Mouse (Mus musculus) cortical plate, adult 2 months (tissue): ENCODE measurements around the gene Zfp143. TPM values are rescaled to one million over a fixed set of nuclear protein-coding genes. Genes with fewer than 3 reads are reported as not detected.

Experiments
- H3K27ac ChIP-seq: fragments of 200-500 bp; 2 replicates; pipeline ENCODE4 v1.5.1; 2012; ENCODE audit warnings: low read length, control low read depth, inconsistent platforms; ENCODE audit not compliant: insufficient read depth
- H3K4me1 ChIP-seq: fragments of 200-500 bp; 2 replicates; pipeline ENCODE4 v1.6.1; 2011; ENCODE audit warnings: low read length; ENCODE audit not compliant: control insufficient read depth, insufficient read depth
- H3K4me3 ChIP-seq: fragments of 200-500 bp; 2 replicates; pipeline ENCODE4 v1.5.1; 2011; ENCODE audit warnings: mild to moderate bottlenecking, low read length, control low read depth; ENCODE audit not compliant: insufficient read depth
- CTCF ChIP-seq: fragments of 200-500 bp; IDR thresholded peaks from 2 replicates; pipeline ENCODE4 v1.5.1; 2011; ENCODE audit warnings: mild to moderate bottlenecking, control low read depth, low read length; ENCODE audit not compliant: insufficient read depth; ENCODE audit errors: extremely low read depth
- POLR2A ChIP-seq: fragments of 200-500 bp; IDR thresholded peaks from 2 replicates; pipeline ENCODE4 v1.6.1; 2011; ENCODE audit warnings: mild to moderate bottlenecking, low read length, control low read depth; ENCODE audit not compliant: insufficient read depth; ENCODE audit errors: extremely low read depth
- polyA plus RNA-seq: library from polyadenylated mRNA; depleted of rRNA; stranded (reverse); fragments of >200 nt; gene quantifications from 2 replicates; pipeline ENCODE4 v1.2.3, GENCODE M21; 2012

Gene Zfp143
- polyA plus RNA-seq, 1 experiment: 10.1 TPM

DNA sequence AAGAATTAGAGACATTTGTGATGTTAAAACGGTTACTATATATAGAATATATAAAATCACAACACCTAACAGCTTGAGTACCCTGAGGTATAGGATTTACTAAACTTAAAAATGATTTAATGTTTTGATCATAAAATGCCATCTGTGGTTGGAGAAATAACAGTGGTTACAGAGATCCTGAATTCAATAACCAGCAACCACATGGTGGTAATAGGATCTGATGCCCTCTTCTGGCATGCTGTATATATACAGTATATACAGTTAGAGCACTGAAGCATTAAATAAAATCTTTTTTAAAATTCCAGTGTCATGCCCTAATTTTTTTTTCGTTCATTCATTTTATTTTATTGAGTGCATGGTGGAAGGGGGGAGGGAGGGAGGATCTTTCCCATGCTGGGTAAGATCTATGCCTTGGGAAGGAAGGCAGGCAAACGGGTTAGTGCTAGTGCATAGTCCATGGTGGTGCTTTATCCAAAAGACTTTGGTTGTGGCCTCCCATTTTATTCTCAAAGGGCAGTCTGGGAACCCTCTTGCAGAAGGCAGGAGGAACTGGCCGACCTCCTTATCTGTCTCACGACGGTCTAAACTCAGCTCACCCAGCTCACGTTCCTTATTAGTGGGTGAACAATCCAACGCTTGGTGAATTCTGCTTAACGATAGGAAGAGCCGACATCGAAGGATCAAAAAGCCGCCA is 1.8 kb upstream of the Zfp143 start:
- Histone ChIP-seq H3K4me1 (no peaks in the 10 kb centered on the region), H3K4me3 (no peak overlapping the region), H3K27ac (no peak overlapping the region)
- TF ChIP-seq POLR2A (no peak), CTCF (no peak)

DNA sequence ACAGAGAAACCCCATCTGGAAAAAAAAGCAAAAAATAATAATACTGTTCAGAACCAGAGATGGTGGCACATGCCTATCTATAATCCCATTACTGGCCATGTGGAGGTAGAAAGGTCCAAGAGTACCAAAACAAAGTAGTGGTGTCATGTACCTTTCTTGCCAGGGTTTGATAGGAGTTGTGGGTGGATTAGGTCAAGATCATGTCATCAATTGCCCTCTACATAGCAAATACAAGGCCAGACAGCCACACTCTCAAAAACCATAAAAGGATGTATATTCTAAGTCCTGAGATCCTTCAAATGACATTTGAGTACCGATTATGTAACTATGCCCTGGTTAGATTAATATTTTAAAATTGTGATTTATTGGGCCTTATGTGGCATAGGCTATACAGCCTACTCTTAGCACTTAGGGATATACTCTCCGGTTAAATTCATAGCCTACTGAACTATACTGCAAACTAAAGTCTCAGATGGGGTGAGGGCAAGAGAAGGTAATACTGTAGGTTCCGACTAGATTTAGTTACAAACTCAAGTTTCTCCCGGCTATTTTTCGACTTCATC is 830 bp upstream of the Zfp143 start:
- Histone ChIP-seq H3K4me3 (peak overlapping the region; percentile 99), H3K27ac (peak overlapping the region; percentile 99), H3K4me1 (no peaks in the 10 kb centered on the region)
- TF ChIP-seq CTCF (no peak), POLR2A (no peak)

- TF ChIP-seq CTCF (no peak), POLR2A (peak; percentile 30; the same call in 1 of the 2 replicates)
- H3K27ac ChIP-seq: peak overlapping the region; percentile 99
- peak overlapping the region; percentile 99 for H3K4me3 ChIP-seq
- no peaks in the 10 kb centered on the region for H3K4me1 ChIP-seq
These were observed 283 bp upstream of the Zfp143 start for GRCm38 (mm10) chr7:110060669-110061198.

- TF ChIP-seq CTCF (no peak), POLR2A (peak; percentile 57; the same call in 1 of the 2 replicates)
- Histone ChIP-seq H3K27ac (peak overlapping the region; percentile 88), H3K4me3 (peak overlapping the region; percentile 57)
These were observed 796 bp downstream of the Zfp143 start for GRCm38 (mm10) chr7:110061752-110062273.

GRCm38 (mm10) chr7:110063731-110064130 is 2.7 kb downstream of the Zfp143 start:
- Histone ChIP-seq H3K4me1 (no peaks in the 10 kb centered on the region), H3K4me3 (no peak overlapping the region)
- TF ChIP-seq CTCF: no peak
- TF ChIP-seq POLR2A: no peak

More at GRCm38 (mm10) chr7:110061752-110062273, 796 bp downstream of the Zfp143 start:
- no peaks in the 10 kb centered on the region for H3K4me1 ChIP-seq

GRCm38 (mm10) chr7:110069070-110069469 is 8.1 kb downstream of the Zfp143 start:
- Histone ChIP-seq H3K4me3 (no peak overlapping the region), H3K27ac (no peak overlapping the region), H3K4me1 (no peaks in the 10 kb centered on the region)
- TF ChIP-seq CTCF (no peak), POLR2A (no peak)

More at GRCm38 (mm10) chr7:110063731-110064130, 2.7 kb downstream of the Zfp143 start:
- H3K27ac ChIP-seq: no peak overlapping the region

DNA sequence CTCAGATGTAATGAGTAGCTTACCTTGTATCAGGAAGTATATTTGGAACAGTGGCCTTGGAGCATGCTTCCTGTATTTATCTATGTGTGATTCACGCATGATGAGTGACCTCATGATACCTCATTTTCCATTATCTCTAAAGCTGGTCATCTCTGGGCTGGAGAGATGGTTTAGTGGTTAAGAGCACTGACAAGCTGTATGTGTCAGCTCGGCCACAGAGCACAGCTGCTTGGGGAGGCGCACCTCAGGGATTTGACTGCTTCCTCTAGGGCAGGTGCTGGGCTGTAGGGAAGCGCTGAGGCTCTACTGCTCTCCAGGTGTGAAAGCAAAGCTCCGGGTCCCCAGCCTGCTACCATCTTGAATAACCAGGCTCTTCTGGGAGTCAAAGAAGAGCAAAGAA is 17.2 kb downstream of the Zfp143 start:
- no peak overlapping the region for H3K4me3 ChIP-seq
- H3K27ac ChIP-seq: no peak overlapping the region
- TF ChIP-seq POLR2A (no peak), CTCF (no peak)
- H3K4me1 ChIP-seq: no peaks in the 10 kb centered on the region

DNA sequence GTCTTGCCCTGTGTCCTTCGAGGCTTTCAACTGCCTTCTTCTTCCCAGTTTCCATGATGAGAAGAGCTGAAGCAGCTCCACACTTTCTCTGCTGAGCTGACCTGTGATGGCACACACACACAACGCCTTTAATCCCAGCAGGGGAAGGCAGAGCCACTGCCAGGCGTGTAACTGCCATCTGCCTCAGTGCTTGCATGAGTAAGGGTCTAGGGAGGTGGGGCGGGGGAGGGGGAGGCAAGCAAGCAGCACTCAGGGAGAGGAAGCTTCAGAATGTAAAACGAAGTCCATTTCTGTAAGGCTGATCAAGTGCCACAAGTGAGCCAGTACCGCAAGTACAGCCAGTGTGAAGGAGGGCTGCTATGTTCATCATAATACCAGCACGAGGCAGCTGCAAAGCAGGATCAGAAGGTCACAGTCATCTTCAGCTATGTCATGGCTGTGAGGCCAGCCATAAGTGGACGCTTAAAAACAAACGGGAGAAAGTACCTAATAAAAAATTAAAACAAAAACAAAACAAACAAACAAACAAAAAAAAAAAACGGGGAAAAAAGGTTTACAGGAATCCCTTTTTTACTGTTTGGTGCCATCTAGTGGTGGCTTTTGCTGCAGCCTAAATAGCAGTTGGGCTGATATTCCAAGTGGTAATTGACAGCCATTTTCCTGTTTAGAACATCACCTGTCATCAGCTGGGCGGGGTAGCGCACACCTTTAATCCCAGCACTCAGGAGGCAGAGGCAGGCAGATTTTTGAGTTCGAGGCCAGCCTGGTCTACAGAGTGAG is 22.6 kb downstream of the Zfp143 start:
- TF ChIP-seq POLR2A (no peak), CTCF (peak; percentile 39; the same call in 1 of the 2 replicates)
- Histone ChIP-seq H3K27ac (no peak overlapping the region), H3K4me3 (no peak overlapping the region), H3K4me1 (no peaks in the 10 kb centered on the region)

- Histone ChIP-seq H3K27ac (no peak overlapping the region), H3K4me1 (no peaks in the 10 kb centered on the region), H3K4me3 (no peak overlapping the region)
- TF ChIP-seq POLR2A: no peak
- no peak for TF ChIP-seq CTCF
These were observed 24.2 kb downstream of the Zfp143 start for GRCm38 (mm10) chr7:110085217-110085616.
